Mouse (Mus musculus) hindbrain, embryonic 11.5 days (tissue): Measurements from ENCODE around the gene Zfp523. TPM values are rescaled to one million over a fixed set of nuclear protein-coding genes. Genes with fewer than 3 reads are reported as not detected.

Experiments
- ATAC-seq: fragments of 200-750 bp; cut with Nextera tagmentation; 2 replicates; pipeline ENCODE4 v1.8.0; 2017; ENCODE audit warnings: mild to moderate bottlenecking, moderate TSS enrichment, moderate library complexity; ENCODE audit not compliant: low FRiP score
- DNase-seq: peaks from one replicate; pipeline ENCODE4 v3.0.0-alpha.2; 2015; ENCODE audit warnings: low spot score
- H3K27ac ChIP-seq: fragments of 300-500 bp; sonication (generic); 2 replicates; pipeline ENCODE4 v1.5.1; 2014; ENCODE audit warnings: mild to moderate bottlenecking, low read depth, low read length
- H3K27me3 ChIP-seq: fragments of 300-500 bp; sonication (generic); 2 replicates; pipeline ENCODE4 v1.6.1; 2014; ENCODE audit warnings: mild to moderate bottlenecking, low read length, moderate library complexity, mixed read lengths; ENCODE audit not compliant: control insufficient read depth, insufficient read depth
- H3K36me3 ChIP-seq: fragments of 300-500 bp; sonication (generic); 2 replicates; pipeline ENCODE4 v1.6.1; 2014; ENCODE audit warnings: mild to moderate bottlenecking, low read length, moderate library complexity, mixed read lengths; ENCODE audit not compliant: control insufficient read depth, insufficient read depth
- H3K4me1 ChIP-seq: fragments of 300-500 bp; sonication (generic); replicated peaks from 2 replicates; pipeline ENCODE4 v1.6.1; 2014; ENCODE audit warnings: low read length, mixed read lengths; ENCODE audit not compliant: control insufficient read depth, insufficient read depth
- H3K4me2 ChIP-seq: fragments of 300-500 bp; sonication (generic); replicated peaks from 2 replicates; pipeline ENCODE4 v1.6.1; 2014; ENCODE audit warnings: mild to moderate bottlenecking, low read depth, low read length
- H3K4me3 ChIP-seq: fragments of 300-500 bp; sonication (generic); 2 replicates; pipeline ENCODE4 v1.5.1; 2014; ENCODE audit warnings: low read depth, low read length
- H3K9ac ChIP-seq: fragments of 300-500 bp; sonication (generic); 2 replicates; pipeline ENCODE4 v1.6.1; 2014; ENCODE audit warnings: low read depth, low read length
- H3K9me3 ChIP-seq: fragments of 300-500 bp; sonication (generic); 2 replicates; pipeline ENCODE4 v1.6.1; 2016; ENCODE audit warnings: low read length; ENCODE audit not compliant: control insufficient read depth
- WGBS: fragments of 180-500 bp; shearing (Covaris S2); extraction: QIAGEN DNeasy Blood & Tissue Kit; methylation state at CpG from one replicate; pipeline ENCODE4 v1.1.7; 2014; 5-methylcytosine and 5-hydroxymethylcytosine counted together
- polyA plus RNA-seq: library from polyadenylated mRNA; unstranded; fragments of >200 nt; fragmentation: Nextera tagmentation; extraction: Ambion mirVana; gene quantifications from 2 replicates; pipeline ENCODE4 v1.2.1, GENCODE M21; 2014

The Zfp523 gene
- polyA plus RNA-seq = 27.6 and 29.5 TPM in 2 replicates

GRCm38 (mm10) chr17:28176775-28177539, at the start of gene Zfp523:
TSS of gene Zfp523 (plus strand) at chr17:28177129.
- peak within 1 kb of the TSS; percentile 78 for H3K4me3 ChIP-seq
- H3K4me1 ChIP-seq = peaks cover 2% of the 10 kb centered on the region; the same call in 1 of the 2 replicates
- DNase-seq (peak; percentile 96), ATAC-seq (peak; percentile 86)
- H3K9ac ChIP-seq = peak within 1 kb of the TSS; percentile 97
- H3K9me3 ChIP-seq = no peaks in the 10 kb centered on the region
- peak within 1 kb of the TSS; percentile 89 for H3K4me2 ChIP-seq
- WGBS = under 1% methylated on average over 81 of the region's 82 CpGs
- H3K36me3 ChIP-seq = no peaks in the 10 kb centered on the region
- peak within 1 kb of the TSS; percentile 97 for H3K27ac ChIP-seq
- no peaks in the 10 kb centered on the region for H3K27me3 ChIP-seq

- H3K36me3 ChIP-seq = no peaks in the 10 kb centered on the region
Observed at GRCm38 (mm10) chr17:28129796-28130195, 47.1 kb upstream of the Zfp523 start.

GRCm38 (mm10) chr17:28130391-28131125, 46.4 kb upstream of the Zfp523 start:
- H3K4me1 ChIP-seq = no peaks in the 10 kb centered on the region
- H3K27me3 ChIP-seq = no peaks in the 10 kb centered on the region
- no peak overlapping the region for H3K27ac ChIP-seq
- H3K36me3 ChIP-seq = no peaks in the 10 kb centered on the region
- WGBS = 67% methylated on average over 5 of the region's 5 CpGs
- DNase-seq (no peak), ATAC-seq (no peak)
- H3K9me3 ChIP-seq = no peaks in the 10 kb centered on the region
- H3K9ac ChIP-seq = no peak overlapping the region
- no peak overlapping the region for H3K4me2 ChIP-seq
- H3K4me3 ChIP-seq = no peak overlapping the region

More at GRCm38 (mm10) chr17:28129796-28130195, 47.1 kb upstream of the Zfp523 start:
- 92% methylated on average over 5 of the region's 5 CpGs for WGBS
- Histone ChIP-seq H3K4me3 (no peak overlapping the region), H3K4me2 (no peak overlapping the region), H3K9ac (no peak overlapping the region), H3K9me3 (no peaks in the 10 kb centered on the region), H3K27ac (no peak overlapping the region), H3K4me1 (no peaks in the 10 kb centered on the region), H3K27me3 (no peaks in the 10 kb centered on the region)
- no peak for ATAC-seq
- DNase-seq = no peak

GRCm38 (mm10) chr17:28131156-28131555, 45.8 kb upstream of the Zfp523 start:
- Histone ChIP-seq H3K9ac (no peak overlapping the region), H3K4me2 (no peak overlapping the region), H3K4me1 (no peaks in the 10 kb centered on the region), H3K36me3 (no peaks in the 10 kb centered on the region), H3K27ac (no peak overlapping the region), H3K4me3 (no peak overlapping the region), H3K27me3 (no peaks in the 10 kb centered on the region), H3K9me3 (no peaks in the 10 kb centered on the region)
- DNase-seq = no peak
- ATAC-seq = no peak

GRCm38 (mm10) chr17:28133193-28133592, 43.7 kb upstream of the Zfp523 start:
- no peak for ATAC-seq
- WGBS = 7% methylated on average over 14 of the region's 14 CpGs
- H3K9ac ChIP-seq = no peak overlapping the region

GRCm38 (mm10) chr17:28135496-28135895, 41.4 kb upstream of the Zfp523 start:
- Histone ChIP-seq H3K27ac (no peak overlapping the region), H3K9ac (no peak overlapping the region), H3K9me3 (no peaks in the 10 kb centered on the region), H3K4me3 (no peak overlapping the region), H3K4me2 (no peak overlapping the region), H3K4me1 (0 out of 2 replicates have a peak, but pooled peaks cover 1% of the 10 kb centered on the region), H3K27me3 (no peaks in the 10 kb centered on the region), H3K36me3 (no peaks in the 10 kb centered on the region)
- ATAC-seq = no peak
- 82% methylated on average over 3 of the region's 3 CpGs for WGBS
- no peak for DNase-seq

More at GRCm38 (mm10) chr17:28133193-28133592, 43.7 kb upstream of the Zfp523 start:
- Histone ChIP-seq H3K4me2 (no peak overlapping the region), H3K4me3 (no peak overlapping the region), H3K4me1 (no peaks in the 10 kb centered on the region), H3K27ac (no peak overlapping the region), H3K9me3 (no peaks in the 10 kb centered on the region), H3K36me3 (no peaks in the 10 kb centered on the region), H3K27me3 (no peaks in the 10 kb centered on the region)
- peak; percentile 91 for DNase-seq

- Histone ChIP-seq H3K27me3 (no peaks in the 10 kb centered on the region), H3K4me3 (no peak overlapping the region), H3K9ac (no peak overlapping the region), H3K4me2 (no peak overlapping the region), H3K4me1 (0 out of 2 replicates have a peak, but pooled peaks cover 7% of the 10 kb centered on the region), H3K27ac (no peak overlapping the region), H3K36me3 (no peaks in the 10 kb centered on the region), H3K9me3 (no peaks in the 10 kb centered on the region)
- no peak for ATAC-seq
- WGBS = 53% methylated on average over 5 of the region's 5 CpGs
- no peak for DNase-seq
Observed at GRCm38 (mm10) chr17:28136266-28136665, 40.7 kb upstream of the Zfp523 start.

- no peak for ATAC-seq
- Histone ChIP-seq H3K27me3 (no peaks in the 10 kb centered on the region), H3K4me3 (no peak overlapping the region), H3K4me1 (peaks cover 9% of the 10 kb centered on the region; the same call in 1 of the 2 replicates), H3K36me3 (no peaks in the 10 kb centered on the region), H3K27ac (no peak overlapping the region), H3K4me2 (no peak overlapping the region), H3K9ac (no peak overlapping the region), H3K9me3 (no peaks in the 10 kb centered on the region)
- 87% methylated on average over 8 of the region's 8 CpGs for WGBS
- DNase-seq = no peak
Observed at GRCm38 (mm10) chr17:28138013-28138412, 38.9 kb upstream of the Zfp523 start.
